Mouse (Mus musculus) liver, embryonic 14.5 days (tissue): ENCODE data around the gene Crb2. TPM values are rescaled to one million over a fixed set of nuclear protein-coding genes. Genes with fewer than 3 reads are reported as not detected.

ENCODE experiments used
- ATAC-seq: fragments of 200-750 bp; cut with Nextera tagmentation; 2 replicates; pipeline ENCODE4 v1.8.0; 2017; ENCODE audit warnings: moderate number of reproducible peaks, mild to moderate bottlenecking, moderate library complexity; ENCODE audit not compliant: insufficient read depth
- DNase-seq, 3 experiments: peaks; one replicate each; pipeline ENCODE4 v3.0.0-alpha.2; 2012 to 2013; ENCODE audit warnings: low read depth in 3 of 3, low spot score in 3 of 3
- H3K27ac ChIP-seq: fragments of 300-500 bp; sonication (generic); 2 replicates; pipeline ENCODE4 v1.5.1; 2014; ENCODE audit warnings: moderate library complexity, mild to moderate bottlenecking, control low read depth, inconsistent platforms
- H3K27me3 ChIP-seq: fragments of 300-500 bp; sonication (generic); 2 replicates; pipeline ENCODE4 v1.6.1; 2014; ENCODE audit warnings: mild to moderate bottlenecking, low read length, moderate library complexity; ENCODE audit not compliant: control insufficient read depth, insufficient read depth
- H3K36me3 ChIP-seq: fragments of 300-500 bp; sonication (generic); replicated peaks from 2 replicates; pipeline ENCODE4 v1.6.1; 2014; ENCODE audit warnings: low read depth; ENCODE audit not compliant: control insufficient read depth, insufficient read depth
- H3K4me1 ChIP-seq, 2 experiments: fragments of 200-500 bp in 1 of 2; fragments of 300-500 bp in 1 of 2; sonication (generic) in 1 of 2; replicated peaks; 2 replicates each; pipeline ENCODE4 v1.6.1; 2012 to 2014; ENCODE audit warnings: antibody characterized with exemption in 1 of 2, inconsistent platforms in 1 of 2, low read length in 1 of 2; ENCODE audit not compliant: control insufficient read depth in 2 of 2, insufficient read depth in 2 of 2
- H3K4me2 ChIP-seq: fragments of 300-500 bp; sonication (generic); 2 replicates; pipeline ENCODE4 v1.6.1; 2014; ENCODE audit warnings: low read depth, mild to moderate bottlenecking, control low read depth, moderate library complexity
- H3K4me3 ChIP-seq, 2 experiments: fragments of 200-500 bp in 1 of 2; fragments of 300-500 bp in 1 of 2; sonication (generic) in 1 of 2; 2 replicates each; pipeline ENCODE4 v1.5.1; 2012 to 2014; ENCODE audit warnings: low read depth in 2 of 2, low read length in 2 of 2, mild to moderate bottlenecking in 2 of 2, control low read depth in 1 of 2, inconsistent platforms in 1 of 2, moderate library complexity in 1 of 2; ENCODE audit not compliant: insufficient read depth in 1 of 2
- H3K9ac ChIP-seq: fragments of 300-500 bp; sonication (generic); replicated peaks from 2 replicates; pipeline ENCODE4 v1.6.1; 2014; ENCODE audit warnings: mild to moderate bottlenecking, control low read depth, moderate library complexity
- H3K9me3 ChIP-seq: fragments of 300-500 bp; sonication (generic); 2 replicates; pipeline ENCODE4 v1.6.1; 2016; ENCODE audit warnings: low read length, mixed read lengths; ENCODE audit not compliant: control insufficient read depth
- CTCF ChIP-seq: IDR thresholded peaks from 2 replicates; pipeline ENCODE4 v1.5.1; 2016; ENCODE audit warnings: antibody characterized with exemption, low read depth, control low read depth
- EP300 ChIP-seq: IDR thresholded peaks from 2 replicates; pipeline ENCODE4 v1.6.1; 2016; ENCODE audit warnings: antibody characterized with exemption, low read depth
- WGBS: fragments of 180-500 bp; shearing (Covaris S2); extraction: QIAGEN DNeasy Blood & Tissue Kit; methylation state at CpG from one replicate; pipeline ENCODE4 v1.1.7; 2014; ENCODE audit not compliant: insufficient replicate concordance; 5-methylcytosine and 5-hydroxymethylcytosine counted together
- polyA plus RNA-seq, 2 experiments: library from polyadenylated mRNA; depleted of rRNA in 1 of 2; stranded (reverse) in 1 of 2; unstranded in 1 of 2; fragments of >200 nt; fragmentation: Nextera tagmentation in 1 of 2; extraction: Ambion mirVana in 1 of 2; gene quantifications; 2 replicates each; pipeline versions ENCODE4 v1.2.1 to v1.2.3; 2012 to 2014

Crb2 gene
- polyA plus RNA-seq (2012; rRNA removed) (0.17 and 0.19 TPM in 2 replicates), polyA plus RNA-seq (2014; fragmentation: Nextera tagmentation; extraction: Ambion mirVana) (0.10 and 0.14 TPM in 2 replicates)

- Histone ChIP-seq H3K27ac (no peak within 1 kb of the TSS), H3K36me3 (no peaks in the 10 kb centered on the region), H3K4me3 (peak within 1 kb of the TSS in 1 of 2 experiments; percentile 19; a peak in 1 of 4 replicates), H3K27me3 (peaks cover 7% of the 10 kb centered on the region), H3K4me1 (peaks cover 10 to 28% of the 10 kb centered on the region in 2 experiments), H3K9me3 (no peaks in the 10 kb centered on the region), H3K9ac (no peak within 1 kb of the TSS), H3K4me2 (peak within 1 kb of the TSS; percentile 23)
- WGBS, result 7% methylated on average over 14 of the region's 18 CpGs
- no peak for TF ChIP-seq EP300
- TF ChIP-seq CTCF, result no peak
- ATAC-seq, result no peak
- no peak for DNase-seq
Observed at GRCm38 (mm10) chr2:37776016-37776415, at the start of gene Crb2. Gene Crb2, plus strand, starts transcription at chr2:37776249.

GRCm38 (mm10) chr2:37731241-37731801, 44.7 kb upstream of the Crb2 start:
- no peaks in the 10 kb centered on the region for H3K9me3 ChIP-seq
- DNase-seq (no peak), ATAC-seq (no peak)
- H3K27me3 ChIP-seq, result no peaks in the 10 kb centered on the region
- H3K36me3 ChIP-seq, result no peaks in the 10 kb centered on the region
- H3K4me1 ChIP-seq, result peaks cover 0 to 9% of the 10 kb centered on the region in 2 experiments; a peak in 2 of 4 replicates
- H3K4me2 ChIP-seq, result no peak overlapping the region
- no peak for TF ChIP-seq EP300
- no peak for TF ChIP-seq CTCF
- no peak overlapping the region for H3K27ac ChIP-seq
- no peak overlapping the region for H3K4me3 ChIP-seq
- no peak overlapping the region for H3K9ac ChIP-seq
- WGBS, result 46% methylated on average over 5 of the region's 5 CpGs

GRCm38 (mm10) chr2:37734979-37735806, 40.9 kb upstream of the Crb2 start:
- TF ChIP-seq EP300 (no peak), CTCF (no peak)
- peaks cover 0 to 9% of the 10 kb centered on the region in 2 experiments; a peak in 2 of 4 replicates for H3K4me1 ChIP-seq
- H3K36me3 ChIP-seq, result no peaks in the 10 kb centered on the region
- H3K9ac ChIP-seq, result no peak overlapping the region
- H3K9me3 ChIP-seq, result no peaks in the 10 kb centered on the region
- H3K27me3 ChIP-seq, result no peaks in the 10 kb centered on the region
- no peak for DNase-seq
- peak overlapping the region; percentile 1 for H3K4me2 ChIP-seq
- H3K4me3 ChIP-seq, result no peak overlapping the region
- WGBS, result 8% methylated on average over 17 of the region's 17 CpGs
- no peak overlapping the region for H3K27ac ChIP-seq
- ATAC-seq, result no peak

GRCm38 (mm10) chr2:37735807-37736188, 40.3 kb upstream of the Crb2 start:
- H3K4me2 ChIP-seq, result peak overlapping the region; percentile 1
- peaks cover 0 to 9% of the 10 kb centered on the region in 2 experiments; a peak in 2 of 4 replicates for H3K4me1 ChIP-seq
- ATAC-seq (no peak), DNase-seq (no peak)
- 10% methylated on average over 1 of the region's 1 CpGs for WGBS
- H3K27ac ChIP-seq, result no peak overlapping the region
- H3K4me3 ChIP-seq, result no peak overlapping the region
- TF ChIP-seq CTCF (no peak), EP300 (no peak)
- no peak overlapping the region for H3K9ac ChIP-seq
- no peaks in the 10 kb centered on the region for H3K36me3 ChIP-seq
- H3K9me3 ChIP-seq, result no peaks in the 10 kb centered on the region
- no peaks in the 10 kb centered on the region for H3K27me3 ChIP-seq

GRCm38 (mm10) chr2:37741806-37742554, 34.1 kb upstream of the Crb2 start:
- H3K9me3 ChIP-seq, result no peaks in the 10 kb centered on the region
- no peak for DNase-seq
- no peak overlapping the region for H3K9ac ChIP-seq
- TF ChIP-seq EP300 (no peak), CTCF (no peak)
- no peaks in the 10 kb centered on the region for H3K4me1 ChIP-seq
- no peak overlapping the region for H3K27ac ChIP-seq
- 59% methylated on average over 20 of the region's 20 CpGs for WGBS
- no peak overlapping the region for H3K4me3 ChIP-seq
- no peaks in the 10 kb centered on the region for H3K27me3 ChIP-seq
- no peak overlapping the region for H3K4me2 ChIP-seq
- ATAC-seq, result no peak
- no peaks in the 10 kb centered on the region for H3K36me3 ChIP-seq
